Mouse (Mus musculus) lung, postnatal 0 days (tissue): ENCODE results near the gene Pde11a. TPM values are rescaled to one million over a fixed set of nuclear protein-coding genes. Genes with fewer than 3 reads are reported as not detected.

Experiments
- ATAC-seq: fragments of 200-750 bp; cut with Nextera tagmentation; 2 replicates; pipeline ENCODE4 v1.8.0; 2017; ENCODE audit warnings: moderate library complexity
- DNase-seq: peaks from one replicate; pipeline ENCODE4 v3.0.0-alpha.2; 2016; ENCODE audit warnings: low spot score
- H3K27ac ChIP-seq: fragments of 300-500 bp; sonication (generic); 2 replicates; pipeline ENCODE4 v1.5.1; 2014; ENCODE audit warnings: antibody characterized with exemption, mild to moderate bottlenecking, low read length, mixed read lengths
- H3K27me3 ChIP-seq: fragments of 300-500 bp; sonication (generic); replicated peaks from 2 replicates; pipeline ENCODE4 v1.6.1; 2014; ENCODE audit warnings: low read length, mixed read lengths; ENCODE audit not compliant: insufficient read depth
- H3K36me3 ChIP-seq: fragments of 300-500 bp; sonication (generic); 2 replicates; pipeline ENCODE4 v1.6.1; 2014; ENCODE audit warnings: low read length, mixed read lengths; ENCODE audit not compliant: insufficient read depth
- H3K4me1 ChIP-seq: fragments of 300-500 bp; sonication (generic); 2 replicates; pipeline ENCODE4 v1.6.1; 2014; ENCODE audit warnings: antibody characterized with exemption, low read depth, low read length, mixed read lengths; ENCODE audit not compliant: insufficient read depth
- H3K4me2 ChIP-seq: fragments of 300-500 bp; sonication (generic); replicated peaks from 2 replicates; pipeline ENCODE4 v1.6.1; 2014; ENCODE audit warnings: low read depth, mild to moderate bottlenecking, low read length, moderate library complexity, mixed read lengths
- H3K4me3 ChIP-seq: fragments of 300-500 bp; sonication (generic); 2 replicates; pipeline ENCODE4 v1.5.1; 2014; ENCODE audit warnings: low read depth, low read length
- H3K9ac ChIP-seq: fragments of 300-500 bp; sonication (generic); replicated peaks from 2 replicates; pipeline ENCODE4 v1.6.1; 2014; ENCODE audit warnings: low read depth, mild to moderate bottlenecking
- H3K9me3 ChIP-seq: fragments of 300-500 bp; sonication (generic); 2 replicates; pipeline ENCODE4 v1.6.1; 2016; ENCODE audit warnings: low read length, mixed read lengths
- CTCF ChIP-seq: IDR thresholded peaks from 2 replicates; pipeline ENCODE4 v1.5.1; 2016; ENCODE audit warnings: antibody characterized with exemption, mild to moderate bottlenecking
- EP300 ChIP-seq: IDR thresholded peaks from 2 replicates; pipeline ENCODE4 v1.6.1; 2016; ENCODE audit warnings: antibody characterized with exemption, mild to moderate bottlenecking, control low read depth
- WGBS: fragments of 180-500 bp; shearing (Covaris S2); extraction: QIAGEN DNeasy Blood & Tissue Kit; methylation state at CpG from one replicate; pipeline ENCODE4 v1.1.7; 2014; 5-methylcytosine and 5-hydroxymethylcytosine counted together
- polyA plus RNA-seq: library from polyadenylated mRNA; unstranded; fragments of >200 nt; fragmentation: Nextera tagmentation; extraction: Ambion mirVana; gene quantifications from 2 replicates; pipeline ENCODE4 v1.2.1, GENCODE M21; 2015

Pde11a gene
- polyA plus RNA-seq, 1 experiment from 2014 or later, result 0.16 TPM

DNA sequence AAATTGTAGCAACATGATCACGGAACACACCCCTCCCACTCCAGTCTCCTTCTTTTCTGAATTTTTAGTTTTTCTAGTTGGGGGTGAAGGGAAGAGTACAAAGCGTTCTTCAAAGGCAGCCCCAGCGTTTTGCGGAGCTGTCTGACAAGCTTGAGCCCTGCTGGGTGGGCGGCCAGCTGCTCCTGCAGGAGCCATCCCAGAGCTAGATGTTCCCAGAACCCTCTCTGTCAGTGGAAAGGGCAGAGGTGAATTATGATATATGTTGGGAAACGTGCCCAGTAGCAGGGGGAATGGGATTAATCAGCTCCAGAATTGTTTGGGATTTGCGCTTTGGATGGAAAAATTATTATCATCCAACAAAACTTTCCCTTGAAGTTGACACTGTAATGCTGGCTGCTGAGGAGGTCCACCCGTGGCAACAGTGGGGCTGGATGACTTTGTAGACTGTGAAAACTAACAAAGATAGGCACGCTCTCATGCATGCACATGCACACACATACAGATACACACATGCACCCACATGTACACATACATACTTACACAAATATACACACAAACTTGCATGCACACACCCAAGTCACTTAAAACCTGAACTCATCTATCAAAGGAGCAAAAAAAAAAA, 238.7 kb downstream of the Pde11a start:
- no peaks in the 10 kb centered on the region for H3K4me1 ChIP-seq
- no peak overlapping the region for H3K27ac ChIP-seq
- no peaks in the 10 kb centered on the region for H3K9me3 ChIP-seq
- 40% methylated on average over 9 of the region's 9 CpGs for WGBS
- H3K9ac ChIP-seq, result no peak overlapping the region
- DNase-seq, result peak; percentile 55
- no peaks in the 10 kb centered on the region for H3K27me3 ChIP-seq
- no peaks in the 10 kb centered on the region for H3K36me3 ChIP-seq
- no peak for TF ChIP-seq CTCF
- no peak for TF ChIP-seq EP300
- no peak overlapping the region for H3K4me3 ChIP-seq
- H3K4me2 ChIP-seq, result no peak overlapping the region
- ATAC-seq, result peak; percentile 60

- no peaks in the 10 kb centered on the region for H3K4me1 ChIP-seq
- no peak overlapping the region for H3K4me3 ChIP-seq
- no peak overlapping the region for H3K4me2 ChIP-seq
- no peak overlapping the region for H3K9ac ChIP-seq
- no peak for ATAC-seq
- 9% methylated on average over 8 of the region's 8 CpGs for WGBS
- H3K9me3 ChIP-seq, result no peaks in the 10 kb centered on the region
- TF ChIP-seq EP300 (no peak), CTCF (no peak)
- no peaks in the 10 kb centered on the region for H3K36me3 ChIP-seq
- DNase-seq, result no peak
- H3K27ac ChIP-seq, result no peak overlapping the region
- no peaks in the 10 kb centered on the region for H3K27me3 ChIP-seq
Observed at GRCm38 (mm10) chr2:76098381-76098780, 240.2 kb downstream of the Pde11a start.

DNA sequence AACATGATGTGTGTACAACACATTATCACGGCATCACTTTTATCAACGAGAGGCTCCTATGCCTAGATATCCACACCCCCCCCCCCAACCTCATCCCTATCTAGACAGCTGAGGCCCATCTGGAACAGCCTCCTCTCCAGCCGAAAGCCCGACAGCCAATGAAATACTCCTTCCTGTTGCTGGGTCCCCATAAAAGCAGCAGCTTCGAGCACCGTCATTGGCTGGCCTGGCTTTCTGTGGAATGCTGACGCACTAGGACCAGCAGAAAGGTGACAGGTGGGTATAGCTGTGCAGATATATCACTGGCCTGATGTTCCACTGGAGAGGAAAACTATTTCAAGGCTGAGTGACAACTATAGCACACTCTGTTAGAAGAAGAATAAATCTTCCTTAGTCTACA, 240.7 kb downstream of the Pde11a start:
- DNase-seq, result no peak
- Histone ChIP-seq H3K36me3 (no peaks in the 10 kb centered on the region), H3K4me2 (no peak overlapping the region), H3K9me3 (no peaks in the 10 kb centered on the region), H3K9ac (no peak overlapping the region), H3K27ac (no peak overlapping the region), H3K4me3 (no peak overlapping the region), H3K27me3 (no peaks in the 10 kb centered on the region), H3K4me1 (no peaks in the 10 kb centered on the region)
- TF ChIP-seq EP300, result no peak
- no peak for TF ChIP-seq CTCF
- peak; percentile 47 for ATAC-seq
- WGBS, result 23% methylated on average over 7 of the region's 7 CpGs

- Histone ChIP-seq H3K27ac (no peak overlapping the region), H3K27me3 (no peaks in the 10 kb centered on the region), H3K4me2 (no peak overlapping the region), H3K9ac (no peak overlapping the region), H3K4me3 (no peak overlapping the region), H3K4me1 (no peaks in the 10 kb centered on the region), H3K9me3 (no peaks in the 10 kb centered on the region), H3K36me3 (no peaks in the 10 kb centered on the region)
- TF ChIP-seq EP300 (no peak), CTCF (peak; percentile 50)
- ATAC-seq (no peak), DNase-seq (no peak)
- 46% methylated on average over 8 of the region's 8 CpGs for WGBS
Observed at GRCm38 (mm10) chr2:76097284-76097683, 241.3 kb downstream of the Pde11a start.

GRCm38 (mm10) chr2:76095861-76096260, 242.7 kb downstream of the Pde11a start:
- no peaks in the 10 kb centered on the region for H3K27me3 ChIP-seq
- H3K9me3 ChIP-seq, result no peaks in the 10 kb centered on the region
- H3K4me3 ChIP-seq, result no peak overlapping the region
- H3K27ac ChIP-seq, result no peak overlapping the region
- no peaks in the 10 kb centered on the region for H3K36me3 ChIP-seq
- DNase-seq, result no peak
- H3K4me1 ChIP-seq, result no peaks in the 10 kb centered on the region
- WGBS, result 95% methylated on average over 5 of the region's 5 CpGs
- ATAC-seq, result no peak
- TF ChIP-seq EP300 (no peak), CTCF (no peak)
- no peak overlapping the region for H3K4me2 ChIP-seq
- H3K9ac ChIP-seq, result no peak overlapping the region

DNA sequence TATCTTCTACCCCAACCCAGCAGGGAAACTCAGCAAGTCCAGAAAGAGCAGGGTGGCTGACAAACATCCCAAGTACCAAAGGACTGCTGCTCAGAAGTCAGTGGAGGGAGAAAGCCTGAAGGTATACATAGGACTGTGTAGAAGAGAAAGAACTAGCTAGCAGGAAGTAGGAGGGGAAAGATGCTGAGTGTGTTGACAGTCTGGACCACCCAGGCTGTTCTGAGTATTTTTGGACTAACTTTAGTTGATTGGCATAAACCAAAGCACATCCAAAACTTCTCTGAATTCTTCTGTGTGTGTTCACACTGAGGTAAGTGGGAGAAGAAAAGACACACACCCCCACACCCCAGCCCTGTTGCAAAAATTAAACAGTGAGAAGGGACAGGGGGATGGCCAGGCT, 248.1 kb downstream of the Pde11a start:
- TF ChIP-seq CTCF, result no peak
- no peak for TF ChIP-seq EP300
- no peak overlapping the region for H3K4me3 ChIP-seq
- H3K4me2 ChIP-seq, result no peak overlapping the region
- H3K9me3 ChIP-seq, result no peaks in the 10 kb centered on the region
- H3K36me3 ChIP-seq, result no peaks in the 10 kb centered on the region
- no peak overlapping the region for H3K9ac ChIP-seq
- no peaks in the 10 kb centered on the region for H3K27me3 ChIP-seq
- ATAC-seq (no peak), DNase-seq (peak; percentile 26)
- peaks cover 6% of the 10 kb centered on the region; the same call in 1 of the 2 replicates for H3K4me1 ChIP-seq
- H3K27ac ChIP-seq, result no peak overlapping the region

GRCm38 (mm10) chr2:76088844-76089243, 249.7 kb downstream of the Pde11a start:
- 23% methylated on average over 4 of the region's 4 CpGs for WGBS
- DNase-seq, result peak; percentile 86
- no peaks in the 10 kb centered on the region for H3K27me3 ChIP-seq
- H3K9me3 ChIP-seq, result no peaks in the 10 kb centered on the region
- H3K4me1 ChIP-seq, result peaks cover 6% of the 10 kb centered on the region; the same call in 1 of the 2 replicates
- peak overlapping the region; percentile 28; the same call in 1 of the 2 replicates for H3K4me2 ChIP-seq
- no peaks in the 10 kb centered on the region for H3K36me3 ChIP-seq
- H3K4me3 ChIP-seq, result no peak overlapping the region
- TF ChIP-seq CTCF (no peak), EP300 (peak; percentile 78; the same call in 1 of the 2 replicates)
- H3K27ac ChIP-seq, result peak overlapping the region; percentile 81
- H3K9ac ChIP-seq, result no peak overlapping the region
- peak; percentile 85 for ATAC-seq
